Mouse (Mus musculus) C2C12 (cell line): ENCODE results near the gene Ggt5. TPM values are rescaled to one million over a fixed set of nuclear protein-coding genes. Genes with fewer than 3 reads are reported as not detected.

ENCODE experiments used
- H3K27me3 ChIP-seq: one replicate; pipeline ENCODE4 v1.6.1; 2011; ENCODE audit not compliant: control insufficient read depth, insufficient read depth, insufficient read length
- H3K36me3 ChIP-seq: one replicate; pipeline ENCODE4 v1.6.1; 2011; ENCODE audit not compliant: control insufficient read depth, insufficient read depth
- H3K4me3 ChIP-seq: one replicate; pipeline ENCODE4 v1.5.1; 2011; ENCODE audit warnings: mild to moderate bottlenecking, control low read depth; ENCODE audit not compliant: poor library complexity, insufficient read depth, severe bottlenecking
- H3K79me2 ChIP-seq: one replicate; pipeline ENCODE4 v1.6.1; 2011; ENCODE audit not compliant: control insufficient read depth, insufficient read depth
- H3K79me3 ChIP-seq: one replicate; pipeline ENCODE4 v1.6.1; 2011; ENCODE audit warnings: low read depth, control low read depth
- H3ac ChIP-seq: one replicate; pipeline ENCODE3; 2011; ENCODE audit warnings: low read depth; ENCODE audit not compliant: control insufficient read depth, insufficient read length
- CEBPB ChIP-seq: IDR thresholded peaks from one replicate; pipeline ENCODE4 v1.6.1; 2011; ENCODE audit warnings: low read depth, mild to moderate bottlenecking, control low read depth, moderate library complexity
- CTCF ChIP-seq: IDR thresholded peaks from one replicate; pipeline ENCODE4 v1.5.1; 2011; ENCODE audit not compliant: control insufficient read depth, insufficient read depth, insufficient read length
- FOSL1 ChIP-seq: IDR thresholded peaks from one replicate; pipeline ENCODE4 v1.8.0; 2011; ENCODE audit warnings: mild to moderate bottlenecking, low read length; ENCODE audit not compliant: poor library complexity, insufficient read depth, severe bottlenecking
- MAX ChIP-seq: IDR thresholded peaks from one replicate; pipeline ENCODE4 v1.6.1; 2011; ENCODE audit warnings: mild to moderate bottlenecking, control low read depth
- MYOD1 ChIP-seq: IDR thresholded peaks from one replicate; pipeline ENCODE4 v1.6.1; 2011; ENCODE audit warnings: low read depth; ENCODE audit not compliant: control insufficient read depth, insufficient read length
- MYOG ChIP-seq: IDR thresholded peaks from one replicate; pipeline ENCODE4 v1.6.1; 2011; ENCODE audit not compliant: control insufficient read depth, insufficient read length; ENCODE audit errors: extremely low read depth
- USF1 ChIP-seq: IDR thresholded peaks from one replicate; pipeline ENCODE4 v1.6.1; 2011; ENCODE audit warnings: low read depth, mild to moderate bottlenecking, control low read depth, moderate library complexity
- polyA plus RNA-seq: library from polyadenylated mRNA; unstranded; fragments of >200 nt; fragmentation: generic; extraction: Trizol; gene quantifications from one replicate; pipeline ENCODE4 v1.2.1, GENCODE M21; 2012; ENCODE audit warnings: missing spikeins

Gene Ggt5
- polyA plus RNA-seq, 1 experiment = not detected

GRCm38 (mm10) chr10:75616044-75616443 is 26.9 kb downstream of the Ggt5 start:
- H3K79me3 ChIP-seq = no peaks in the 10 kb centered on the region
- H3K79me2 ChIP-seq = no peaks in the 10 kb centered on the region
- no peak overlapping the region for H3ac ChIP-seq
- no peaks in the 10 kb centered on the region for H3K36me3 ChIP-seq
- TF ChIP-seq MAX (no peak), CEBPB (no peak), CTCF (no peak), FOSL1 (no peak), MYOD1 (no peak), USF1 (no peak), MYOG (no peak)
- H3K27me3 ChIP-seq = peaks cover 4% of the 10 kb centered on the region
- no peak overlapping the region for H3K4me3 ChIP-seq

- no peaks in the 10 kb centered on the region for H3K79me3 ChIP-seq
- H3K27me3 ChIP-seq = no peaks in the 10 kb centered on the region
- H3K4me3 ChIP-seq = no peak overlapping the region
- TF ChIP-seq MYOG (no peak), FOSL1 (no peak), CTCF (no peak), MAX (no peak), MYOD1 (no peak), USF1 (no peak), CEBPB (no peak)
- H3ac ChIP-seq = no peak overlapping the region
- H3K79me2 ChIP-seq = no peaks in the 10 kb centered on the region
- no peaks in the 10 kb centered on the region for H3K36me3 ChIP-seq
Observed at GRCm38 (mm10) chr10:75620818-75621217, 31.7 kb downstream of the Ggt5 start.

GRCm38 (mm10) chr10:75625920-75626319 is 36.8 kb downstream of the Ggt5 start:
- no peaks in the 10 kb centered on the region for H3K36me3 ChIP-seq
- no peak overlapping the region for H3ac ChIP-seq
- no peak overlapping the region for H3K4me3 ChIP-seq
- no peaks in the 10 kb centered on the region for H3K79me2 ChIP-seq
- H3K79me3 ChIP-seq = no peaks in the 10 kb centered on the region
- H3K27me3 ChIP-seq = no peaks in the 10 kb centered on the region
- TF ChIP-seq FOSL1 (no peak), MAX (no peak), USF1 (no peak), MYOG (no peak), MYOD1 (no peak), CTCF (no peak), CEBPB (no peak)

GRCm38 (mm10) chr10:75626991-75627390 is 37.9 kb downstream of the Ggt5 start:
- H3K79me2 ChIP-seq = no peaks in the 10 kb centered on the region
- H3ac ChIP-seq = no peak overlapping the region
- no peaks in the 10 kb centered on the region for H3K27me3 ChIP-seq
- TF ChIP-seq MYOD1 (no peak), USF1 (no peak), CEBPB (no peak), CTCF (no peak), FOSL1 (no peak), MAX (no peak), MYOG (no peak)
- H3K79me3 ChIP-seq = no peaks in the 10 kb centered on the region
- no peaks in the 10 kb centered on the region for H3K36me3 ChIP-seq
- H3K4me3 ChIP-seq = no peak overlapping the region

GRCm38 (mm10) chr10:75627490-75627889 is 38.4 kb downstream of the Ggt5 start:
- Histone ChIP-seq H3K79me3 (no peaks in the 10 kb centered on the region), H3K4me3 (no peak overlapping the region), H3K36me3 (no peaks in the 10 kb centered on the region), H3K79me2 (no peaks in the 10 kb centered on the region), H3ac (no peak overlapping the region), H3K27me3 (no peaks in the 10 kb centered on the region)
- TF ChIP-seq MYOG (no peak), CTCF (no peak), MAX (no peak), FOSL1 (no peak), CEBPB (no peak), USF1 (no peak)

GRCm38 (mm10) chr10:75632633-75633032 is 43.5 kb downstream of the Ggt5 start:
- Histone ChIP-seq H3K27me3 (peaks cover 3% of the 10 kb centered on the region), H3K79me3 (no peaks in the 10 kb centered on the region), H3ac (no peak overlapping the region), H3K36me3 (no peaks in the 10 kb centered on the region), H3K4me3 (no peak overlapping the region), H3K79me2 (no peaks in the 10 kb centered on the region)
- TF ChIP-seq FOSL1 (no peak), CEBPB (no peak), USF1 (no peak), MYOG (no peak), CTCF (no peak), MAX (no peak), MYOD1 (no peak)
